Mouse (Mus musculus): ENCODE data around the gene Unc13a. TPM values are rescaled to one million over a fixed set of nuclear protein-coding genes. Genes with fewer than 3 reads are reported as not detected.

Gene Unc13a
- total and polyA plus RNA-seq, 3 experiments: 4.6 to 7.3 (median 5.2) TPM

DNA sequence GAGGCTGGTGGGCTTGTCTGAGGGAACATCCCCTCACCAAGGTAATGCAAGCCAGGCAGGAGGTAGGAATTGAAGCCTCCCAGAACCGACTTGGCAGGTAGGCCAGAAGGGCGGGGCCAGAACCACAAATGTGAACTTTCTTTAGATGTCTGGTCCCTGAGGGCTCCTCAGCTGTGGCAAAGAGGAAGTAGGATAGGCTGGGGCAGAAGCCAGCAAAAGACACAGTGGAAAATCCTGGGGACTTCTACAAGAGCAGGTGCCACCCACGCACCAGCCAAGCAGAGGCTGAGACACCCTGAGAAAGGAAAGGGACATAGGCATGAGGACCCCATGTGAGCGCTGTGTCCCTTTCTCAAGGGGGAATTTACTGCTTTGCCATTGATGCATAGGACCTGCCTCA lies 74.8 kb downstream of the Unc13a start:
- DNase-seq (ENCODE audit: low spot score): peak; percentile 39
- no peaks in the 10 kb centered on the region for H3K27me3 ChIP-seq (ENCODE audit: insufficient read depth, low read length)
- H3K4me1 ChIP-seq (ENCODE audit: insufficient read depth, low read depth, low read length): peaks cover 52% of the 10 kb centered on the region
- H3K4me3 ChIP-seq (ENCODE audit: low read depth, low read length): no peak overlapping the region
- TF ChIP-seq GATA1 (IDR thresholded peaks at IDR 0.05; ENCODE audit: borderline replicate concordance, low read length): no peak
- no peak for TF ChIP-seq CTCF (IDR thresholded peaks at IDR 0.05; ENCODE audit: low read depth, low read length)
- TF ChIP-seq GATA2 (IDR thresholded peaks at IDR 0.05; ENCODE audit: borderline replicate concordance, low read depth, low read length): no peak
- no peak for TF ChIP-seq TAL1 (conservative IDR thresholded peaks at IDR 0.05; ENCODE audit: low read depth, low read length)
- TF ChIP-seq POLR2AphosphoS5 (IDR thresholded peaks at IDR 0.05; ENCODE audit: insufficient replicate concordance, low read depth, low read length): no peak
- no peaks in the 10 kb centered on the region for H3K9me3 ChIP-seq (replicated peaks)
- H3K36me3 ChIP-seq (replicated peaks): peaks cover 83% of the 10 kb centered on the region
- no peak for ATAC-seq (ENCODE audit: extremely low read depth, insufficient number of reproducible peaks, low FRiP score, poor library complexity, severe bottlenecking)

DNA sequence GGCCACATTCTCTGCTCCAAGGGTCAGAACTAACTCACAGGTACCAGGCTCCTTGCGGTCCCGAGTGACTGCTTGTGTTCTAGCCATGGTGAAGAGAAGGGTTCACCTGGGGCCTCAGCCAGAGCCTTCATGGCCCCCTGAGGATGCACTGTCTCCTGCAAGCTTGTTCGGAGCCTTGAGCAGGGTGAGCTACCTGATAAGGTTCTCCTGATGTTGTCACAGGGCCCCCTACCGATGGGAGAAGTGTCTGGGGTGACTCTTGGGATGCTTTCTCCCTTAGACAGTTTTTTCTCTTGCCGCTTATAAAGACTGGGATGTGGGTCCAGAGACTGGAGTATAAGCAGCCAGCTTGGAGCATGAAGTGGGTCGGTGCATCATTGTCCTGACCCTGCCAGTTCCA lies 75.2 kb downstream of the Unc13a start:
- H3K9me3 ChIP-seq (replicated peaks): no peaks in the 10 kb centered on the region
- ATAC-seq (ENCODE audit: extremely low read depth, insufficient number of reproducible peaks, low FRiP score, poor library complexity, severe bottlenecking) (no peak), DNase-seq (ENCODE audit: low spot score) (no peak)
- no peaks in the 10 kb centered on the region for H3K27me3 ChIP-seq (ENCODE audit: insufficient read depth, low read length)
- peaks cover 55% of the 10 kb centered on the region for H3K4me1 ChIP-seq (ENCODE audit: insufficient read depth, low read depth, low read length)
- H3K4me3 ChIP-seq (ENCODE audit: low read depth, low read length): no peak overlapping the region; the same call in 1 of the 2 replicates
- no peak for TF ChIP-seq TAL1 (conservative IDR thresholded peaks at IDR 0.05; ENCODE audit: low read depth, low read length)
- TF ChIP-seq CTCF (IDR thresholded peaks at IDR 0.05; ENCODE audit: low read depth, low read length): no peak
- TF ChIP-seq POLR2AphosphoS5 (IDR thresholded peaks at IDR 0.05; ENCODE audit: insufficient replicate concordance, low read depth, low read length): no peak
- TF ChIP-seq GATA1 (IDR thresholded peaks at IDR 0.05; ENCODE audit: borderline replicate concordance, low read length): no peak
- TF ChIP-seq GATA2 (IDR thresholded peaks at IDR 0.05; ENCODE audit: borderline replicate concordance, low read depth, low read length): no peak
- H3K36me3 ChIP-seq (replicated peaks): peaks cover 82% of the 10 kb centered on the region

DNA sequence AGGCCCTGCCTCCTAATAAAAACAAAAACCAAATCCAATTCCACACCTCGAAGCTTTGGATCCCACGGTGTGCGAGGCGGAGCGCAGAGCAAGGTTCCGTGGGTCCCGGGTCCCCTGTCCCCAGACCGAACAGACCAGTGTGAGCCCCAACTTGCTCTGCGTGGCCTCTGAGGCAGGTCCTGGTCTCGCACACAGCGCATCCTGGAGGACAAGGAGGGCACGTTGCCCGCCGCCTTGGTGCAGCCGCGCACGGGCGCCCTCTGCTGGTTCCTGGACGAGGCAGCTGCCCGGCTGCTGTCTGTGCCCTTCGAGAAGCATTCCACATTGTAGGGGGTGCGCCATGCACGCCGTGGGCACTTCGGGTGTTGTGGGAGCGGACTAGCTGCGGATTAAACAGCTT lies 75.7 kb downstream of the Unc13a start:
- Histone ChIP-seq H3K9me3 (replicated peaks) (no peaks in the 10 kb centered on the region), H3K36me3 (replicated peaks) (peaks cover 83% of the 10 kb centered on the region), H3K4me1 (ENCODE audit: insufficient read depth, low read depth, low read length) (peaks cover 60% of the 10 kb centered on the region), H3K4me3 (ENCODE audit: low read depth, low read length) (peak overlapping the region; percentile 50; the same call in 1 of the 2 replicates), H3K27me3 (ENCODE audit: insufficient read depth, low read length) (no peaks in the 10 kb centered on the region)
- TF ChIP-seq TAL1 (conservative IDR thresholded peaks at IDR 0.05; ENCODE audit: low read depth, low read length) (no peak), GATA1 (IDR thresholded peaks at IDR 0.05; ENCODE audit: borderline replicate concordance, low read length) (no peak), CTCF (IDR thresholded peaks at IDR 0.05; ENCODE audit: low read depth, low read length) (peak; percentile 95), POLR2AphosphoS5 (IDR thresholded peaks at IDR 0.05; ENCODE audit: insufficient replicate concordance, low read depth, low read length) (no peak), GATA2 (IDR thresholded peaks at IDR 0.05; ENCODE audit: borderline replicate concordance, low read depth, low read length) (no peak)
- DNase-seq (ENCODE audit: low spot score): peak; percentile 77
- no peak for ATAC-seq (ENCODE audit: extremely low read depth, insufficient number of reproducible peaks, low FRiP score, poor library complexity, severe bottlenecking)

DNA sequence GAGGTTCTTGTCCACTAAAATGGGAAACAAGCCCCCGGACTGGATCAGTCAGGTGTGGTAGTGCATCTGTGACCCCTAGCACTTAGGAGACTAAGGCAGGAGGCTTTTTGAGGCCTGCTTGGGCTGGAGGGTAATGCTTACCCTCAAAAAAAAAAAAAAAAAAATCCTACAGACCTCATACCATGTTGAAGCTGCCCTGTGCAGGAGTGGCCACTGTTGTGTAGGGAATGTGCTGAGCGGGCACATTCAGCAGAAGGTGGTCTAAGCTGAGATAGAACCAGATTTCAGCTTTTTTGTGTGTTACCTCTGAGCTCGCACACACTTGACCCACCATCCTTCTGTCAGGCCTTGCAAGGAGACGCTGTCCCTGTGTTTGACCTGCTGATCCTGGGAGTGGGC lies 77.2 kb downstream of the Unc13a start:
- H3K4me3 ChIP-seq (ENCODE audit: low read depth, low read length): peak overlapping the region; percentile 94; the same call in 1 of the 2 replicates
- no peak for ATAC-seq (ENCODE audit: extremely low read depth, insufficient number of reproducible peaks, low FRiP score, poor library complexity, severe bottlenecking)
- no peak for DNase-seq (ENCODE audit: low spot score)

DNA sequence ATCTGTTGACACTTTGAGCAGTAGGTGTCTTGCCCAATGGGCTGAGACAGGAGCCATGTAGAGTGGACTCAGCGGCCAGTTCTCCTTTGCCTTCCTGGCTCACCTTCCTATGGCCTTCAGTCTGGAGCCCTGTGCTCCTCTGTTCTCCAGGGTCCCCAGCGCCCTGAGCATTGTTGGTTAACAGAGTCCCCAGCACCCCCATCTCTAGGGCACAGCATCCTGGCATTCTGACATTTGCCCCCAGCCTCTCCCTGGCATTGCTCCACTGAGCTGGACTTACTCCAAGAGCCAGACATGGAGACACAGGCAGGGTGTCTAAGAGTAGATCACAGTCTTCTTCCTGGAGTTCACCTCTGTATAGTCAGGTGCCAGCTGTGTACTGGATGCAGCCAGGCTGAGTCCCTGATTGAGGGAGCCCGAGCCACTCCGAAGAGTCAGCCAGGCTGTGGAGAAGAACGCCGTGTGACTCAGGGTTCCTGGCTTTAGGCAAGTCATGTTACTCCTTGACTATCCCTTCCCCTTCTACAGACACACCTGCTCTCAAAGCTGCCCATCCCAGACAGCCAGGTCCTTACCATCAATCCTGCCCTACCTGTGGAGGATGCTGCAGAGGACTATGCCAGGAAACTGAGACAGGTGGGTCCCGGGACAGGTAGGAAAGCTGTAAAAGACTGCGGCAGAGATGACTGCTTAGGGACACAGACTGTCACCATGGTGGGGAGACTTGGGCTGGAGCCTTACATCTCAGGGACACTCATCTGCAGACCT lies 77.8 kb downstream of the Unc13a start:
- no peak for DNase-seq (ENCODE audit: low spot score)
- no peak for ATAC-seq (ENCODE audit: extremely low read depth, insufficient number of reproducible peaks, low FRiP score, poor library complexity, severe bottlenecking)
- Histone ChIP-seq H3K36me3 (replicated peaks) (peaks cover 75% of the 10 kb centered on the region), H3K4me1 (ENCODE audit: insufficient read depth, low read depth, low read length) (peaks cover 73% of the 10 kb centered on the region), H3K27me3 (ENCODE audit: insufficient read depth, low read length) (no peaks in the 10 kb centered on the region), H3K4me3 (ENCODE audit: low read depth, low read length) (peak overlapping the region; percentile 94; the same call in 1 of the 2 replicates), H3K9me3 (replicated peaks) (no peaks in the 10 kb centered on the region)
- TF ChIP-seq CTCF (IDR thresholded peaks at IDR 0.05; ENCODE audit: low read depth, low read length) (no peak), POLR2AphosphoS5 (IDR thresholded peaks at IDR 0.05; ENCODE audit: insufficient replicate concordance, low read depth, low read length) (no peak), GATA1 (IDR thresholded peaks at IDR 0.05; ENCODE audit: borderline replicate concordance, low read length) (no peak), GATA2 (IDR thresholded peaks at IDR 0.05; ENCODE audit: borderline replicate concordance, low read depth, low read length) (no peak), TAL1 (conservative IDR thresholded peaks at IDR 0.05; ENCODE audit: low read depth, low read length) (no peak)

More for the DNA sequence above, 77.2 kb downstream of the Unc13a start:
- H3K9me3 ChIP-seq (replicated peaks): no peaks in the 10 kb centered on the region
- no peaks in the 10 kb centered on the region for H3K27me3 ChIP-seq (ENCODE audit: insufficient read depth, low read length)
- TF ChIP-seq POLR2AphosphoS5 (IDR thresholded peaks at IDR 0.05; ENCODE audit: insufficient replicate concordance, low read depth, low read length) (no peak), CTCF (IDR thresholded peaks at IDR 0.05; ENCODE audit: low read depth, low read length) (no peak), GATA1 (IDR thresholded peaks at IDR 0.05; ENCODE audit: borderline replicate concordance, low read length) (no peak), GATA2 (IDR thresholded peaks at IDR 0.05; ENCODE audit: borderline replicate concordance, low read depth, low read length) (no peak), TAL1 (conservative IDR thresholded peaks at IDR 0.05; ENCODE audit: low read depth, low read length) (no peak)
- peaks cover 73% of the 10 kb centered on the region for H3K4me1 ChIP-seq (ENCODE audit: insufficient read depth, low read depth, low read length)
- peaks cover 79% of the 10 kb centered on the region for H3K36me3 ChIP-seq (replicated peaks)

DNA sequence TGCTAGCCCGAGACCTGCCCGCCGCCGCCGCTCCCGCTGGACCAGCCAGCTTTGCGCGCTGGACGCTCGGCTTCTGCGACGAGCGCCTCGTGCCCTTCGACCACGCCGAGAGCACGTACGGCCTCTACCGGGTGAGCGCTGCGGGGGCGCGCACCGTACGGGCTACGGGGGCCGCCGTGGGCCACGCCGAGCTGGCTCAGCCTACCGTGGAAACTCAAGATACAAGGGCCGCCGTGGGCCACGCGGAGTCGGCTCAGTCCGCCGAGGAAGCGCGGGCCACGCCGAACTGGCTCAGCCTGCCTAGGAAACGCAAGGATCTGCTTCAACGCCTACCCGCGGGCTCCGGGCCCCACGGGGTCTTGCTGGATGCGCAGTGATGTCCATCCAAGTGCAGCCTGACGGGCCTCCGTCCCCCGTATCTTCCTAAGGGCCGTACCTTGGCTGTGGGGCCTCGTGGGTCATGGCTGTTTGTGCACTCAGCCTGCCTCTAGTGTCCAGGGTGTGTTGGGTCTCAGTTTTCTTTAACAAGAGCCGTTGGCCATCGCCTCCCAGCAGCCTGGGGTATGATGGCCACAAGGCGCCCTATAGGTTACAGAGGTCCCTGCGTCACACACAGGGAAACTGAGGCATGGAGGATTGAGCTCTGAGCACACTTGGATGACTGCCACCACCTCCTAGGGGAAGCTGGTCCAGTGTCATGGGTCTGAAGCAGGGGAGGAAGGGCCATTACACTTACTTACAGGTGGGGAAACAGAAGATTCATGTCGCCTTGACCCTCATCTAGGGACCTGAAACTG lies 79.0 kb downstream of the Unc13a start:
- Histone ChIP-seq H3K4me1 (ENCODE audit: insufficient read depth, low read depth, low read length) (peaks cover 72% of the 10 kb centered on the region), H3K4me3 (ENCODE audit: low read depth, low read length) (peak overlapping the region; percentile 94), H3K9me3 (replicated peaks) (no peaks in the 10 kb centered on the region), H3K36me3 (replicated peaks) (peaks cover 71% of the 10 kb centered on the region), H3K27me3 (ENCODE audit: insufficient read depth, low read length) (no peaks in the 10 kb centered on the region)
- no peak for ATAC-seq (ENCODE audit: extremely low read depth, insufficient number of reproducible peaks, low FRiP score, poor library complexity, severe bottlenecking)
- TF ChIP-seq GATA1 (IDR thresholded peaks at IDR 0.05; ENCODE audit: borderline replicate concordance, low read length): no peak
- no peak for TF ChIP-seq POLR2AphosphoS5 (IDR thresholded peaks at IDR 0.05; ENCODE audit: insufficient replicate concordance, low read depth, low read length)
- no peak for TF ChIP-seq CTCF (IDR thresholded peaks at IDR 0.05; ENCODE audit: low read depth, low read length)
- TF ChIP-seq TAL1 (conservative IDR thresholded peaks at IDR 0.05; ENCODE audit: low read depth, low read length): no peak
- no peak for TF ChIP-seq GATA2 (IDR thresholded peaks at IDR 0.05; ENCODE audit: borderline replicate concordance, low read depth, low read length)
- peak; percentile 76 for DNase-seq (ENCODE audit: low spot score)
